Mouse (Mus musculus) E14TG2a.4 (cell line): ENCODE data around the gene Nrm.

ENCODE experiments used
- CTCF ChIP-seq: conservative IDR thresholded peaks from 2 replicates; pipeline ENCODE4 v1.5.1; 2014; ENCODE audit warnings: low read length
- POU5F1 ChIP-seq: IDR thresholded peaks from 2 replicates; pipeline ENCODE4 v1.6.1; 2014; ENCODE audit warnings: low read length, borderline replicate concordance

- TF ChIP-seq CTCF = no peak
- no peak for TF ChIP-seq POU5F1
Observed at GRCm38 (mm10) chr17:35814678-35815077, 46.4 kb upstream of the Nrm start.
